Mouse (Mus musculus) small intestine, adult 2 months (tissue): ENCODE results near the gene Tbck. TPM values are rescaled to one million over a fixed set of nuclear protein-coding genes. Genes with fewer than 3 reads are reported as not detected.

Experiments used
- H3K27ac ChIP-seq: fragments of 200-500 bp; 2 replicates; pipeline ENCODE4 v1.5.1; 2012; ENCODE audit warnings: low read depth, low read length, control low read depth, inconsistent platforms; ENCODE audit not compliant: insufficient read depth
- H3K27me3 ChIP-seq: fragments of 200-500 bp; 2 replicates; pipeline ENCODE4 v1.6.1; 2012; ENCODE audit warnings: mild to moderate bottlenecking, moderate library complexity, low read length, inconsistent platforms; ENCODE audit not compliant: control insufficient read depth, insufficient read depth
- H3K36me3 ChIP-seq: fragments of 200-500 bp; 2 replicates; pipeline ENCODE4 v1.6.1; 2012; ENCODE audit warnings: mild to moderate bottlenecking, low read length, control low read depth, inconsistent platforms; ENCODE audit not compliant: control insufficient read depth, insufficient read depth
- H3K4me1 ChIP-seq: fragments of 200-500 bp; 2 replicates; pipeline ENCODE4 v1.6.1; 2012; ENCODE audit warnings: low read length, inconsistent platforms, mixed read lengths; ENCODE audit not compliant: control insufficient read depth, insufficient read depth, insufficient read length
- H3K4me3 ChIP-seq: fragments of 200-500 bp; 2 replicates; pipeline ENCODE4 v1.5.1; 2012; ENCODE audit warnings: low read depth, mild to moderate bottlenecking, control low read depth, inconsistent platforms, low read length, moderate library complexity
- CTCF ChIP-seq: fragments of 200-500 bp; IDR thresholded peaks from 2 replicates; pipeline ENCODE4 v1.5.1; 2012; ENCODE audit warnings: low read depth, mild to moderate bottlenecking, control low read depth, inconsistent platforms, low read length, moderate library complexity, mixed read lengths; ENCODE audit not compliant: insufficient replicate concordance, insufficient read length; ENCODE audit errors: extremely low read depth
- POLR2A ChIP-seq: fragments of 200-500 bp; IDR thresholded peaks from 2 replicates; pipeline ENCODE4 v1.6.1; 2012; ENCODE audit warnings: low read depth, mild to moderate bottlenecking, control low read depth, inconsistent platforms, low read length, moderate library complexity
- WGBS: fragments of 180-500 bp; shearing (Covaris S2); methylation state at CpG from one replicate; pipeline ENCODE4 v1.1.7; 2018; 5-methylcytosine and 5-hydroxymethylcytosine counted together
- polyA plus RNA-seq: library from polyadenylated mRNA; depleted of rRNA; stranded (reverse); fragments of >200 nt; gene quantifications from 2 replicates; pipeline ENCODE4 v1.2.3, GENCODE M21; 2012; rRNA removed

Tbck gene
- polyA plus RNA-seq = 1.1 and 2.7 TPM in 2 replicates

GRCm38 (mm10) chr3:132683447-132684230 lies at the start of gene Tbck:
Gene Tbck, plus strand, starts transcription at chr3:132684144.
- WGBS = under 1% methylated on average over 42 of the region's 42 CpGs
- H3K27ac ChIP-seq = peak within 1 kb of the TSS; percentile 98
- TF ChIP-seq POLR2A (peak; percentile 66; the same call in 1 of the 2 replicates), CTCF (no peak)
- H3K36me3 ChIP-seq = peaks cover 3% of the 10 kb centered on the region; the same call in 1 of the 2 replicates
- peak within 1 kb of the TSS; percentile 93 for H3K4me3 ChIP-seq
- H3K4me1 ChIP-seq = no peaks in the 10 kb centered on the region
- H3K27me3 ChIP-seq = no peaks in the 10 kb centered on the region

- WGBS = 29% methylated on average over 3 of the region's 3 CpGs
These were observed 46.9 kb upstream of the Tbck start for GRCm38 (mm10) chr3:132637080-132637479.

GRCm38 (mm10) chr3:132644071-132644470 lies 39.9 kb upstream of the Tbck start:
- Histone ChIP-seq H3K4me3 (no peak overlapping the region), H3K4me1 (0 out of 2 replicates have a peak, but pooled peaks cover 2% of the 10 kb centered on the region), H3K27ac (no peak overlapping the region), H3K36me3 (peaks cover 16% of the 10 kb centered on the region), H3K27me3 (no peaks in the 10 kb centered on the region)
- TF ChIP-seq CTCF (no peak), POLR2A (no peak)
- 39% methylated on average over 4 of the region's 4 CpGs for WGBS

More at GRCm38 (mm10) chr3:132637080-132637479, 46.9 kb upstream of the Tbck start:
- Histone ChIP-seq H3K36me3 (peaks cover 16% of the 10 kb centered on the region), H3K4me3 (no peak overlapping the region), H3K27me3 (no peaks in the 10 kb centered on the region), H3K4me1 (peaks cover 4% of the 10 kb centered on the region; the same call in 1 of the 2 replicates), H3K27ac (no peak overlapping the region)
- no peak for TF ChIP-seq CTCF

GRCm38 (mm10) chr3:132646814-132647213 lies 37.1 kb upstream of the Tbck start:
- TF ChIP-seq POLR2A (no peak), CTCF (no peak)
- H3K27me3 ChIP-seq = no peaks in the 10 kb centered on the region

GRCm38 (mm10) chr3:132649368-132649767 lies 34.6 kb upstream of the Tbck start:
- Histone ChIP-seq H3K36me3 (peaks cover 5% of the 10 kb centered on the region; the same call in 1 of the 2 replicates), H3K27me3 (no peaks in the 10 kb centered on the region), H3K4me1 (no peaks in the 10 kb centered on the region), H3K27ac (no peak overlapping the region), H3K4me3 (no peak overlapping the region)
- TF ChIP-seq POLR2A (no peak), CTCF (no peak)
- 87% methylated on average over 7 of the region's 7 CpGs for WGBS

More at GRCm38 (mm10) chr3:132646814-132647213, 37.1 kb upstream of the Tbck start:
- H3K36me3 ChIP-seq = peaks cover 12% of the 10 kb centered on the region
- no peak overlapping the region for H3K4me3 ChIP-seq
- H3K27ac ChIP-seq = no peak overlapping the region
- 0 out of 2 replicates have a peak, but pooled peaks cover 2% of the 10 kb centered on the region for H3K4me1 ChIP-seq
- 4% methylated on average over 1 of the region's 1 CpGs for WGBS

- TF ChIP-seq POLR2A (no peak), CTCF (no peak)
- H3K27ac ChIP-seq = no peak overlapping the region
- H3K36me3 ChIP-seq = 0 out of 2 replicates have a peak, but pooled peaks cover 1% of the 10 kb centered on the region
- no peak overlapping the region for H3K4me3 ChIP-seq
- H3K27me3 ChIP-seq = no peaks in the 10 kb centered on the region
- no peaks in the 10 kb centered on the region for H3K4me1 ChIP-seq
- 84% methylated on average over 5 of the region's 5 CpGs for WGBS
These were observed 33.8 kb upstream of the Tbck start for GRCm38 (mm10) chr3:132650191-132650590.

- 51% methylated on average over 3 of the region's 3 CpGs for WGBS
- no peaks in the 10 kb centered on the region for H3K27me3 ChIP-seq
- no peaks in the 10 kb centered on the region for H3K4me1 ChIP-seq
- H3K27ac ChIP-seq = no peak overlapping the region
- H3K36me3 ChIP-seq = no peaks in the 10 kb centered on the region
- H3K4me3 ChIP-seq = no peak overlapping the region
- no peak for TF ChIP-seq CTCF
- no peak for TF ChIP-seq POLR2A
These were observed 32.2 kb upstream of the Tbck start for GRCm38 (mm10) chr3:132651776-132652175.

- 91% methylated on average over 7 of the region's 7 CpGs for WGBS
- TF ChIP-seq CTCF (no peak), POLR2A (no peak)
- no peaks in the 10 kb centered on the region for H3K4me1 ChIP-seq
- peaks cover 4% of the 10 kb centered on the region for H3K36me3 ChIP-seq
- no peak overlapping the region for H3K4me3 ChIP-seq
- H3K27me3 ChIP-seq = no peaks in the 10 kb centered on the region
- no peak overlapping the region for H3K27ac ChIP-seq
These were observed 30.0 kb upstream of the Tbck start for GRCm38 (mm10) chr3:132653959-132654358.
